Mouse (Mus musculus) liver, embryonic 12.5 days (tissue): Measurements from ENCODE around the gene Gramd1b. TPM values are rescaled to one million over a fixed set of nuclear protein-coding genes. Genes with fewer than 3 reads are reported as not detected.

Experiments
- ATAC-seq: fragments of 200-750 bp; cut with Nextera tagmentation; 2 replicates; pipeline ENCODE4 v1.8.0; 2017; ENCODE audit warnings: moderate number of reproducible peaks, mild to moderate bottlenecking, moderate library complexity
- H3K27ac ChIP-seq: fragments of 300-500 bp; sonication (generic); 2 replicates; pipeline ENCODE4 v1.5.1; 2016; ENCODE audit warnings: mild to moderate bottlenecking
- H3K27me3 ChIP-seq: fragments of 300-500 bp; sonication (generic); replicated peaks from 2 replicates; pipeline ENCODE4 v1.6.1; 2016; ENCODE audit warnings: mild to moderate bottlenecking, moderate library complexity
- H3K36me3 ChIP-seq: fragments of 300-500 bp; sonication (generic); 2 replicates; pipeline ENCODE4 v1.6.1; 2016; ENCODE audit warnings: mild to moderate bottlenecking, moderate library complexity
- H3K4me1 ChIP-seq: fragments of 300-500 bp; sonication (generic); 2 replicates; pipeline ENCODE4 v1.6.1; 2016
- H3K4me2 ChIP-seq: fragments of 300-500 bp; sonication (generic); 2 replicates; pipeline ENCODE4 v1.6.1; 2016; ENCODE audit warnings: mild to moderate bottlenecking, moderate library complexity
- H3K4me3 ChIP-seq: fragments of 300-500 bp; sonication (generic); 2 replicates; pipeline ENCODE4 v1.5.1; 2016; ENCODE audit warnings: mild to moderate bottlenecking, moderate library complexity
- H3K9ac ChIP-seq: fragments of 300-500 bp; sonication (generic); 2 replicates; pipeline ENCODE4 v1.6.1; 2016; ENCODE audit warnings: mild to moderate bottlenecking, moderate library complexity
- H3K9me3 ChIP-seq: fragments of 300-500 bp; sonication (generic); replicated peaks from 2 replicates; pipeline ENCODE4 v1.6.1; 2016; ENCODE audit warnings: mild to moderate bottlenecking, moderate library complexity
- WGBS: fragments of 180-500 bp; shearing (Covaris S2); methylation state at CpG from one replicate; pipeline ENCODE4 v1.1.7; 2016; ENCODE audit not compliant: insufficient replicate concordance; 5-methylcytosine and 5-hydroxymethylcytosine counted together
- polyA plus RNA-seq: library from polyadenylated mRNA; unstranded; fragments of >200 nt; fragmentation: Nextera tagmentation; extraction: Ambion mirVana; gene quantifications from 2 replicates; pipeline ENCODE4 v1.2.1, GENCODE M21; 2016

The Gramd1b gene
- 1.7 and 2.1 TPM in 2 replicates for polyA plus RNA-seq

GRCm38 (mm10) chr9:40531027-40531621 lies at the start of gene Gramd1b:
Gramd1b (minus strand) TSS chr9:40531383.
- WGBS, result 5% methylated on average over 40 of the region's 40 CpGs
- H3K27ac ChIP-seq, result no peak within 1 kb of the TSS
- peak; percentile 59 for ATAC-seq

DNA sequence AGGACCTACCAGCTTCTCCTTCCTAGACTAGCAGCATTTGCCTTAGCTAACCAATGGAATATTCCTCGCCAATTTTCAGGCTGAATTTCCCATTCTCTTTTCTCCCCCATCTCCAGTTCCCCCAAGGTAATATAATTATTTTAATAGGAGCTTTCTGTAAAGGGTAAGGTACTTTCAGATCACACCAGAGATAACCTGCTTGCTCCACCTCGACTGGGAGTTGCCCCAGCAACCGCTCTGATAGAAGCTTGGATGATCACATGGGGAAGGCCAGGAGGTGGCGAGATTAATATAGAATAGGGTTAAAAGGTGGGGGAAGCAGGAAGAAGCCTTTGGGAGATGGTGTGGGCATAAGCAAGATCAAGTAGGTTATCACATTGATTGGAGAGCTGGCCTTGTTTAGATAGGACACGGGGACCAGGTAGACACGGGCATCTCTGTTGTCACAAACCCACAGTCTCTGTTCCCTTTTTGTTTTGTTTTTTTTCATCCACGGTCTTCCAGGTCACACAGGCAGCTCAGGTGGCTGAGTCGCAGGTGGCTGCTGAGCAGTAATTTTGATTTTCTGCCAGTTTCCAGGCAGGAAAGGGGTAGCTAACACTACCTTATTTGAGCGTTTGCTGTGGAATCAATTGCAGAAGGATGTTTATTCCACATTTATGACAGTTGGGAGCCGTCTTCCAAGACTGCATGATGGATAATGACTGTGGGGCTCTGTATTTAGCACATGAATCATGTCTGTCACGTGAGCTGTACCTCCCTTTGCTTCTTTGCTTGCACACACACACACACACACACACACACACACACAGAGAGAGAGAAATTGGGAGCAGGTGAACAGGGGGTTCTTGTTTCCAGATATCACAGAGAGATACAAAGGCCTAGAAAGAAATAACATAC lies 47.8 kb upstream of the Gramd1b start:
- no peak overlapping the region for H3K27ac ChIP-seq
- no peaks in the 10 kb centered on the region for H3K4me1 ChIP-seq
- H3K4me3 ChIP-seq, result no peak overlapping the region
- 54% methylated on average over 11 of the region's 11 CpGs for WGBS
- no peak overlapping the region for H3K4me2 ChIP-seq
- H3K9me3 ChIP-seq, result no peaks in the 10 kb centered on the region
- no peaks in the 10 kb centered on the region for H3K36me3 ChIP-seq
- no peak for ATAC-seq
- H3K27me3 ChIP-seq, result no peaks in the 10 kb centered on the region
- H3K9ac ChIP-seq, result no peak overlapping the region

More at GRCm38 (mm10) chr9:40531027-40531621, at the start of gene Gramd1b:
- H3K4me2 ChIP-seq, result peak within 1 kb of the TSS; percentile 55
- no peak within 1 kb of the TSS for H3K9ac ChIP-seq
- H3K36me3 ChIP-seq, result no peaks in the 10 kb centered on the region
- H3K9me3 ChIP-seq, result no peaks in the 10 kb centered on the region
- 0 out of 2 replicates have a peak, but pooled peaks cover 4% of the 10 kb centered on the region for H3K4me1 ChIP-seq
- H3K27me3 ChIP-seq, result peaks cover 42% of the 10 kb centered on the region
- peak within 1 kb of the TSS; percentile 44 for H3K4me3 ChIP-seq

DNA sequence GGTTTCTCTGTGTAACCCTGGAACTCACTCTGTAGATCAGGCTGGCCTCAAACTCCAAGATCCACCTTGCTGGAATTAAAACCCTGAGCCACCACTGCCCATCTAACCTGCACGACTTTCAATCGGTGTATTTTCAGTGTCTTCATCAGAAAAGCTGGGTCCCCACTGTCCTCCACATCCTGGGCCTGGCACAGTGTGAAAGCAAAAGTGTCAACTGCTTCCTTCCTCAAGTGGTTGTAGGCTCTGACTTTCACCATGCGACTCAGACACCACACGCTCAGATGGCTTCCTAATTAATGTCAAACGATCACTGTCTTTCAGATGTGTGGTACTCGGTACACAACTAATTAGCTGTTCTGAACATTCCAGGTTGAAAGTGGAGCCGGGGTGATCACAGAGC lies 45.9 kb upstream of the Gramd1b start:
- 30% methylated on average over 7 of the region's 7 CpGs for WGBS
- no peaks in the 10 kb centered on the region for H3K27me3 ChIP-seq
- H3K4me1 ChIP-seq, result no peaks in the 10 kb centered on the region
- H3K4me2 ChIP-seq, result no peak overlapping the region
- no peak for ATAC-seq
- no peaks in the 10 kb centered on the region for H3K36me3 ChIP-seq
- H3K27ac ChIP-seq, result no peak overlapping the region
- no peak overlapping the region for H3K4me3 ChIP-seq
- no peak overlapping the region for H3K9ac ChIP-seq
- no peaks in the 10 kb centered on the region for H3K9me3 ChIP-seq

GRCm38 (mm10) chr9:40575053-40575985 lies 44.1 kb upstream of the Gramd1b start:
- Histone ChIP-seq H3K27me3 (no peaks in the 10 kb centered on the region), H3K9ac (no peak overlapping the region), H3K27ac (no peak overlapping the region), H3K4me1 (no peaks in the 10 kb centered on the region), H3K9me3 (no peaks in the 10 kb centered on the region), H3K4me3 (no peak overlapping the region), H3K4me2 (no peak overlapping the region), H3K36me3 (no peaks in the 10 kb centered on the region)
- no peak for ATAC-seq
- 54% methylated on average over 14 of the region's 14 CpGs for WGBS

- H3K9me3 ChIP-seq, result no peaks in the 10 kb centered on the region
- no peak overlapping the region for H3K4me3 ChIP-seq
- H3K4me2 ChIP-seq, result no peak overlapping the region
- H3K36me3 ChIP-seq, result no peaks in the 10 kb centered on the region
- H3K9ac ChIP-seq, result no peak overlapping the region
- no peaks in the 10 kb centered on the region for H3K4me1 ChIP-seq
- no peak for ATAC-seq
- no peak overlapping the region for H3K27ac ChIP-seq
- no peaks in the 10 kb centered on the region for H3K27me3 ChIP-seq
- 54% methylated on average over 2 of the region's 2 CpGs for WGBS
Measured at GRCm38 (mm10) chr9:40571280-40571679, 40.1 kb upstream of the Gramd1b start.

DNA sequence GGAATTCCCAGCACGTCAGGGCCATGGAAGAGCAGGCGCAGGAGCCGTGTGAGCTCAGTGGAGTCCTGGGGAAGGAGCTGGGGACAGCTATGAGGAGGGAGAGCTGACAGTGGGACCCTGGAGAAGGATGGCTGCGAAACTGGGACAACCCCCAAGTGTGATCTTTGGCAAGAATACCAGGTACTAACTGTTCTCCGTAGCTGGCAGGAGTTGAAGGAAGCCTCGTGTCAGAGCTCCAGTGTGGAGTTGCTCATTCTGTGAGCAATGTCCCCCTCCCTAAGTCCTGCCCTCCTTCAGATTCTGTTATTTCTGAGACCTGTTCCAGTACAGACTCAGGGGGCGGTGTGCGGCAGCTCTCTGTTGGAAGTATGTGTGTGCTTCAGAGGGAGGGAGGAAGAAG lies 36.9 kb upstream of the Gramd1b start:
- Histone ChIP-seq H3K9ac (no peak overlapping the region), H3K4me2 (no peak overlapping the region), H3K36me3 (no peaks in the 10 kb centered on the region), H3K27me3 (no peaks in the 10 kb centered on the region), H3K9me3 (no peaks in the 10 kb centered on the region), H3K4me3 (no peak overlapping the region), H3K4me1 (no peaks in the 10 kb centered on the region), H3K27ac (no peak overlapping the region)
- 60% methylated on average over 8 of the region's 8 CpGs for WGBS
- ATAC-seq, result no peak

DNA sequence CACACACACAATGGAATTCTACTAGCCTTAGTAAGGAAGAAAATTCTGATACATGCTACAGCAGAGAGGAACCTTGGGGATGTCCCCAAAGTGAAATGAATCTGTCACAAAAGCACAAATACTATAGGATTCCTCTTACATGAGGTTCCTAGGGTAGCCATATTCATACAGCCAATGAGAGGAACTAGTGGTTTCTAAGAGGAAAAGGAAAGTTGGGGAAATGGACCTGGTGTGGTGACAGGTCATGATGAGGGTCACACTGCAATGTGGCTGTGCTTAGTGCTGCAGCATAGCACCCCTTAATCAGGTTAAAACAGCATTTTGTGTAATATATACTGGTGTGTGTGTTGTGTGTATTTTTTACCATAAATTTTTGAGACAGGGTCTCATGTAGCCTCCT lies 32.6 kb upstream of the Gramd1b start:
- no peak overlapping the region for H3K9ac ChIP-seq
- no peak for ATAC-seq
- H3K9me3 ChIP-seq, result no peaks in the 10 kb centered on the region
- H3K4me1 ChIP-seq, result no peaks in the 10 kb centered on the region
- H3K27me3 ChIP-seq, result no peaks in the 10 kb centered on the region
- no peaks in the 10 kb centered on the region for H3K36me3 ChIP-seq
- no peak overlapping the region for H3K4me2 ChIP-seq
- no peak overlapping the region for H3K27ac ChIP-seq
- no peak overlapping the region for H3K4me3 ChIP-seq

DNA sequence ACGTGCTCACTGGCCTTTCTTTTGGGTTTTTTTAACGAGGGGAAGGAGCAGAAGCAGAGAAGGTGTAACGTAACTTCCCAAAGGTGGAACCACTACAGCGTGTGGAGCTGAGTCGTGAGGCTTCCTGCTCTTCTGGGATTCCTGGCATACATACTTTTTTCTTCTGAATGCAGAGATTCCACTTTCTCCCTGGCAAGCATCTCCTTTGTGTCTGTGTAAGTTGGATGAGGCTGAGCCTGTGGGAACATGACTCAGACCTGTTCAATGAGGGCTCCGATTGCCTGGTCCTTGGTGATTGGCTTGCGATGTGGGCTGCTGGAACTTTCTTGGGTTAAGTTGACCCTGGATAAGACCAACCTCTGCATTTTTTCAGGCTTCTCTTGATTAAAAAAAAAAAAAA lies 28.5 kb upstream of the Gramd1b start:
- 70% methylated on average over 7 of the region's 7 CpGs for WGBS
- Histone ChIP-seq H3K36me3 (no peaks in the 10 kb centered on the region), H3K4me2 (no peak overlapping the region), H3K4me1 (no peaks in the 10 kb centered on the region), H3K9me3 (no peaks in the 10 kb centered on the region), H3K27ac (no peak overlapping the region), H3K4me3 (no peak overlapping the region), H3K27me3 (no peaks in the 10 kb centered on the region), H3K9ac (no peak overlapping the region)
- ATAC-seq, result no peak

GRCm38 (mm10) chr9:40557796-40558195 lies 26.6 kb upstream of the Gramd1b start:
- no peak overlapping the region for H3K27ac ChIP-seq
- no peak for ATAC-seq
- H3K27me3 ChIP-seq, result no peaks in the 10 kb centered on the region
- no peaks in the 10 kb centered on the region for H3K36me3 ChIP-seq
- H3K4me2 ChIP-seq, result no peak overlapping the region
- H3K4me3 ChIP-seq, result no peak overlapping the region
- H3K9ac ChIP-seq, result no peak overlapping the region
- H3K4me1 ChIP-seq, result no peaks in the 10 kb centered on the region
- WGBS, result 68% methylated on average over 5 of the region's 5 CpGs
- H3K9me3 ChIP-seq, result no peaks in the 10 kb centered on the region

GRCm38 (mm10) chr9:40556396-40556795 lies 25.2 kb upstream of the Gramd1b start:
- no peak overlapping the region for H3K27ac ChIP-seq
- ATAC-seq, result no peak
- no peaks in the 10 kb centered on the region for H3K4me1 ChIP-seq
- no peak overlapping the region for H3K4me2 ChIP-seq
- WGBS, result 60% methylated on average over 4 of the region's 4 CpGs
- H3K4me3 ChIP-seq, result no peak overlapping the region
- H3K27me3 ChIP-seq, result no peaks in the 10 kb centered on the region
- no peaks in the 10 kb centered on the region for H3K36me3 ChIP-seq
- no peak overlapping the region for H3K9ac ChIP-seq
- no peaks in the 10 kb centered on the region for H3K9me3 ChIP-seq

GRCm38 (mm10) chr9:40555243-40555642 lies 24.1 kb upstream of the Gramd1b start:
- 44% methylated on average over 5 of the region's 5 CpGs for WGBS
- Histone ChIP-seq H3K4me3 (no peak overlapping the region), H3K9ac (no peak overlapping the region), H3K4me1 (no peaks in the 10 kb centered on the region), H3K9me3 (no peaks in the 10 kb centered on the region), H3K36me3 (no peaks in the 10 kb centered on the region), H3K4me2 (no peak overlapping the region), H3K27me3 (no peaks in the 10 kb centered on the region), H3K27ac (no peak overlapping the region)
- ATAC-seq, result no peak

GRCm38 (mm10) chr9:40547876-40548275 lies 16.7 kb upstream of the Gramd1b start:
- Histone ChIP-seq H3K4me2 (no peak overlapping the region), H3K9ac (no peak overlapping the region), H3K27ac (no peak overlapping the region), H3K27me3 (no peaks in the 10 kb centered on the region), H3K4me1 (no peaks in the 10 kb centered on the region), H3K36me3 (no peaks in the 10 kb centered on the region), H3K4me3 (no peak overlapping the region), H3K9me3 (no peaks in the 10 kb centered on the region)
- no peak for ATAC-seq
- WGBS, result 75% methylated on average over 5 of the region's 5 CpGs
